Mouse (Mus musculus): ENCODE data around the gene Ctbp1.

The Ctbp1 gene

DNA sequence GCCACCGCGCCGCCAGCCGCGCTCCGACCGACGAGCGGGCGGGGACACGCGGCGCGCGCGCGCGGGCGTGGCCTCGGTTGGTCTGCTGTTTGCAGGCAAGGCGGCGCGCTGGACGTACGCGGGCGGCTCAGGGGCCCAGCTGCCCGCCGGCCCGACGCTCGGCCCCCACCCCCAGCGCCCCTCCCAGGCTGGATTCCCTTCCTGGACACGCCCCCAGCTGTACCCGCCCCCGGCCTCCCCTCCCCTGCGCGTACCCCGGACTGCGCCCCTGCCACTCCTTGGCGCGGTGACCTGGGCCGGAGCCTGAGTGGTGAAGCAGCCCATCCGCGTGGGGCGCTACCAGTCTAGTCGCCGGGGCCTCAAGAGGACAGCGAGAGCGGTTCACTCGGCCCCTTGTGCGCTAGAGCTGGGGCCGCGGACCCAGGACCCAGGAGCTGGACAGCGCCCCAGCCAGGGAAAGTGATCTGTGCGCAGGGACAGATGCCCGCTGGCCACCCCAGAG is at the start of gene Ctbp1:
Gene Ctbp1 (minus strand): TSS at position 42 of the 502 bp plus-strand sequence.
- in situ Hi-C loops (cut with MboI; ENCODE audit: low pct_unique_long_range_greater_than_20kb in 1 of 2, low sequenced_read_pairs in 2 of 2, unreplicated experiment in 1 of 2): loop anchor here (5.0 kb wide), 1 partner anchor 102 kb away; the partner anchor contains the start of gene Uvssa (in 2 of the 2)

DNA sequence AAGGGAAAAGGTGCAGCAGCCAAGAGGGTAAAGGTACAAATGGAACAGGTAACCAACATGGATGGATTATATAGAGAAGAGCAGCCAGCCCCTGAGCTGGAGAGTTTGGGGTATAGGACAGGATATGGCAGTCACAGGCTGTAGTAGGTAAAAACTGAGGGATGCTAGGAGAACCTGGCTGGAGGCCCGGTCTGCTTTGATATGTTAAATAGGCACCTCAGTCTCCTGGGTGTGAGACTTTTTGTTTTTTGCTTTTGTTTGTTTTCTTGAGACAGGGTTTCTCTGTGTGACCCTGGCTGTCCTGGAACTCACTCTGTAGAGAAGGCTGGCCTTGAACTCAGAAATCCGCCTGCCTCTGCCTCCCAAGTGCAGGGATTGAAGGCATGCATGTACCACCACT is 49.7 kb upstream of the Ctbp1 start:
- in situ Hi-C loops (cut with MboI; ENCODE audit: low pct_unique_long_range_greater_than_20kb in 1 of 2, low sequenced_read_pairs in 2 of 2, unreplicated experiment in 1 of 2): no loop called here

DNA sequence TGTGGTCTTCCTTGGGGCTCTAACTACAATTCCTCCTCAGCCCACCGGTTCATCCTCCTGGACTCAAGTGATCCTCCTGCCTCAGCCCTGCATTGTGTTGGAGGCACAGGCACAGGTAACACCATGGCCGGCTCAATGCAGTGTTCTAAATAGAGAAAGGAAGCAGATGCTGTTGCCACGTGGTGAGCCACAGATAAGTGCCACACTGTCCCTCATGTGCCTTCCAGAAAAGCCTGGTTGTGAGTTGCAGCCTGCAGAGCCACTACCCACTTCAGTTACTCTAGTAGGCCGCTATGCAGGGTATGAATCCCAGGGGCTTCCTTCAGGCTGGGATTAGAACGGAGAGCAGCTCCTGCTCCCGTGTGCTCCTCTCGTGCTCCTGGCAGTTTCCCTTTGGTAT is 37.4 kb upstream of the Ctbp1 start:
- in situ Hi-C loops (cut with MboI; ENCODE audit: low pct_unique_long_range_greater_than_20kb in 1 of 2, low sequenced_read_pairs in 2 of 2, unreplicated experiment in 1 of 2): no loop called here

DNA sequence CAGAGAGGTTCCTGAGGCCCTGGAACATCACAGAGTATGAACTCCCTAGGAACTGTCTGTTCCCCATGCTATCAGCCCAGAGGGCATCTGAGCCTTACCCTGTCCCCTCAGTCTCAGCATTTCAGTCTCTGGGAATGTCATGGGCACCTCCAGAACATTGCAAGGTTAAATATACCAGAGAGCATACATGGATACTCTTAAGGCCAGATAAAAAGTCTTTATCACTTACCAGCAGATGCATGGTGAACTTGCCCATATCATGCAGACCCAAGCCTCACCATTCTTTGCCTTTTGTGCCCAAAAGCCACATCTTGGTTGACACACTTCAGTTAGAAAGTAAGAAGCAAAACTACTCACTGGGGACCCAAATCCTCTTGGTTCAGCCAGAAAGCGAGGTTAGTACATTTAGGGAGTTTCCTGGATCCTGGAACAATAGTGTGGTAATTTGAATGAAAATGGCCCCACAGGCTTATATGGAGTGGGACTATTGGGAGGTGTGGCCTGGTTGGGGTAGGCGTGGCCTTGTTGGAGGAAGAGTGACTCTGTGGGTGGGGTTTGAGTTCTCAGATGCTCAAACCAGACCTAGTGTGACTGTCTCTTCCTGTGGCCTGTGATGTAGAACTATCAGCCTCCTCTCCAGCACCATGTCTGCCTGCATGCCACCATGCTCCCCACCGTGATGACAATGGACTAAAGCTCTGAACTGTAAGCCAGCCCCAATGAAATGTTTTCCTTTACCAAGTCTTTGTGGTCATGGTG is 36.1 kb upstream of the Ctbp1 start:
- in situ Hi-C loops (cut with MboI; ENCODE audit: low pct_unique_long_range_greater_than_20kb in 1 of 2, low sequenced_read_pairs in 2 of 2, unreplicated experiment in 1 of 2): no loop called here

DNA sequence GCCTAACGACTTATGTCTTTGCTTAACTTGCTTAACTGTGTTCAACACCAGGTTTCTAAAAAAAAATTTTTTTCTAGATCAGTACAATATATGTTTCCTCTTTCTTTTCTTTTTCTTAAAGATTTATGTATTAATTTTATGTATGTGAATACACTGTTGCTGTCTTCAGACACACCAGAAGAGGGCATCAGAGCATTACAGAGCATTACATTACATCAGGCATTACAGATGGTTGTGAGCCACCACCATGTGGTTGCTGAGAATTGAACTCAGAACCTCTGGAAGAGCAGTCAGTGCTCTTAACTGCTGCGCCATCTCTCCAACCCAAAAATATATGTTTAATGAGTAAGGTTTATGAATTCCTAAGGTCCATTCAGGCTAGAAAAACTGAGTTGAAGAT is 27.0 kb upstream of the Ctbp1 start:
- in situ Hi-C loops (cut with MboI; ENCODE audit: low pct_unique_long_range_greater_than_20kb in 1 of 2, low sequenced_read_pairs in 2 of 2, unreplicated experiment in 1 of 2): no loop called here

DNA sequence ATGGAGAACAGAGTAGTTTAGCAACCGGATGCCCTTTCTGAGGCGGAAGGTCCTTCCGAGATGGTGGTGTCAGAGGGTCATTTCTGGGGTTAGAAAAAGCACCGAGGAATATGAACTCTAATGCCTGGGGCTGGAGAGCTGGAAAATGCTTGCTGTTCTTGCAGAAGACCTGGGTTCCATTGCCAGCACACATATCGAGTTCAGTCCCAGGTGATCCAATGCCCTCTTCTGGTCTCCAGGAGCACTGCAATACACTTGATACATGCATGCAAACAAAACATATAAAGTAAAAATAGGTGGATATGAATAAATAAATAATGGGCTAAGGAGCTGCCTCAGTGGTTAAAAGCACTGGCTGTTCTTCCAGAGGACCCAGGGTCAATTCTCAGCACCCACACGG is 22.4 kb upstream of the Ctbp1 start:
- in situ Hi-C loops (cut with MboI; ENCODE audit: low pct_unique_long_range_greater_than_20kb in 1 of 2, low sequenced_read_pairs in 2 of 2, unreplicated experiment in 1 of 2): no loop called here

DNA sequence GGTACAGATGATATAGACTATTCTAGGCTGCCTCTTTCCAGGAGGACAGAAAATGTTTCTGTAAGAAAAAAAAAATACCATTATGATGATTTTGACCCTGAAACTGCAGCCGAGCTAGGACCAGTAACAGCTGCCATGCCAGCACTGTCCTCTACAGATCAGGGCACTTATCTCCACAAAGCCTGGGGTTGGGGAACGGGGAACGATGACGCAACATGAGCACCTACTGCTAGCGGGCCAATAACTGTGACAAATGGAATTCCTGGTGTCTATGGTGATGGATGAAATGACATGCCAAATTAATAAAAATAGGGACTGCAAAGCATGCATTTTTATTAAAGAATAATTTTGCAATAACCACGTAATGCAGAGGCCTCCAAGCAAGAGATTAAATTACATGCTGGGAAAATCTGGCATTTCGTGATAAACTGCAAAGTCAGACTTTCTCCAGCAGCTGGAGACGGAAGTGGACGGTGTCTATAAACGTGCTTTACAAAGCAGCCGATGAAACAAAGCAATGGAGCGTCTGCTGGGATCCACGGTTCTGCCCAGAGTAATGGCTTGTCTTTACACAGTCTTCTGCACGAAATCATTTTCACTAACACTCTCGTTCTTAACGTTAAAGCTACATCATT is 19.1 kb upstream of the Ctbp1 start:
- in situ Hi-C loops (cut with MboI; ENCODE audit: low pct_unique_long_range_greater_than_20kb in 1 of 2, low sequenced_read_pairs in 2 of 2, unreplicated experiment in 1 of 2): no loop called here

DNA sequence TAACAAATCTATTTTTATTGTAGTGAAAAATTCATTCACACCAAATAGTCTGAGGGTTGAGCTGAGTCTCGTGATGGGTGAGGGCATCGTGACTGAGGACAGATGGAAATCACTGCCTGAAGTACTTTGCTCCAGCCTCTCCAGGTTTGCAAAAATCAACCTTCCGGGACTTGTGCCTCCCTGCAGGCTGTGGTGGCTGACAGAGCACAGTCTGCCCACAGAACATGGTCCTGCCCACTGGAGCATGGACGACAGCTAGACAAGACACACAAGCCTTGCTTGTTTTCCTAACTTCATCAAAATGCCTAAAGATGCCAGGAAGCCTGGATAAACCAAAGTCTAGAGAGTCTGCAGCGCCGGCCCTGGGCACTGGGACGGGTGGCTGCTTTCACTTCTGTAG is 9.2 kb upstream of the Ctbp1 start:
- in situ Hi-C loops (cut with MboI; ENCODE audit: low pct_unique_long_range_greater_than_20kb in 1 of 2, low sequenced_read_pairs in 2 of 2, unreplicated experiment in 1 of 2): no loop called here

DNA sequence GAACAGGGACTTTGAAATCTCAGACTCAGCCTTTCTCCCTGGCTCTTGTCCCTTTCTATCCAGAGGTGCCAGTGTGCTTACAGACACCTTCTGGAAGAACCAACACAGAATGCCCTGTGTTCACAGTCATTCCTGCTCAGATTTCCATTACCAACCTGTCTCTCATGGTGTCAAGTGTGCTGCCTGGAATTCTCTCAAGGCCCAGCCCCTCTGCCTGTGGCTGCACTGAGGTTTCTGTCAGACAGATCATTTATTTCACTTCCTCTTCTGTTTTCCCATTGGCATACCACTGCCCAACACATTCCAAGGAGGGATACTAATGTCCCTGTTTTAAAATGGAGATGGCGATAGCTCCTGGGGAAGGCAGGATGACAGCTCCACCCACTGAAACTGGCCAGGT is 6.6 kb upstream of the Ctbp1 start:
- in situ Hi-C loops (cut with MboI; ENCODE audit: low pct_unique_long_range_greater_than_20kb in 1 of 2, low sequenced_read_pairs in 2 of 2, unreplicated experiment in 1 of 2): no loop called here

DNA sequence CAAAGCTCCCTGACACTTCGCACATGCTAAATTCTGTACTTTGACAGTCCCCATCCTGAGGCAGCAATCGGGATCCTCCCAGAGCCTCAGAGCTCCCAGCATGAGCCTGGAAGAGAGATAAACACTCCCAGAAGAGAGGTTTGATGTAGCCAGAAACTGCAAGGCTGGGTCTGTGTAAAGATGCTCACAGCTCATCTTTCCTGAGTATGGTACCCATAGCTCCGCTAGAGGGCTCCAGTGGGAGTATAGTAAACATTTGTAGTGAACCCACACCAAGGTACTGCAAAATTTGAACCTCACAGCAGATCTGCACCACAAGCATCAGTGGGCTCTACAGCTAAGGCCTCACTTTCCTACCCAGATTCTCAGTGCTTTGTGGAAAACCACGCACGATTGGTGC is 4.2 kb upstream of the Ctbp1 start:
- in situ Hi-C loops (cut with MboI; ENCODE audit: low pct_unique_long_range_greater_than_20kb in 1 of 2, low sequenced_read_pairs in 2 of 2, unreplicated experiment in 1 of 2): loop anchor here in 1 of 2 experiments (5.0 kb wide), 1 partner anchor 98 kb away; the partner anchor contains the start of gene Uvssa

DNA sequence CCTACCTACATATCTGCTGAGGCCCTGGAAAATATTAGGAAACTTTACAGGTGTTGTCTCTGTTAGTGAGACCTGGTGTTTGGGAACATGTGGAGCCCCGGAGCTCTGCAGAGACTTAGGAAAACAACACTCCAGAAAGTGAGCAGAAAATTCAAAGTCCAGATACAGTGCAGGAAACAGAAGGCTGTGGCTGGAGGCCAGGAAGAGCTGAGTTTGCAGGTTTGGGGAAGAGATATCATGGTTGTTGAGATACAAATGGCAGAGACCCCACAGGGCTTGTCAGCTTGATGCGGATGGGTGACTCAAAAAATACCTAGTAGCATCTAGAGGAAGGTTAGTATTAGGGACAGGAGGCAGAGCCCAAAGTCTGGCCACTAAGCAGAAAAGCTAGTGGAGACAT is 2.5 kb upstream of the Ctbp1 start:
- in situ Hi-C loops (cut with MboI; ENCODE audit: low pct_unique_long_range_greater_than_20kb in 1 of 2, low sequenced_read_pairs in 2 of 2, unreplicated experiment in 1 of 2): loop anchor here in 1 of 2 experiments (5.0 kb wide), 1 partner anchor 100 kb away; the partner anchor contains the start of gene Uvssa

DNA sequence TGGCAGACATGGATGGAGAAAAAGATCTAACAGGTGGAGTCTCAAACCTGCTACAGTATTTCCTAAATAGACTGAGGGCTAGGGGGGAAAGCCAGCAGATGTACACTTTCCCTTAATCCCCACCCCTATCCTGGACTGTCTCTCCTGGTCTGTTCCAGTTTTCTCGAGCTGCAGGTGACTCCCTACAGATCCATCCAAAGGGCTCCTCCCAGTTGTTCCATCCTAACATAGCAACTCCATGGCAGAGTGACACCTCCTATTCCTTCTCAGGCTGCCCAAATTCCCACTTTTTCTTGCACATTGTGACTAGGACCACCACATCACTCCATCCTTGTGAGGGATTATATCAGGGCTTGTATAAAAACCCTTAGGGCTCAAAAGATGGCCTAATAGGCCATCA is 960 bp upstream of the Ctbp1 start:
- in situ Hi-C loops (cut with MboI; ENCODE audit: low pct_unique_long_range_greater_than_20kb in 1 of 2, low sequenced_read_pairs in 2 of 2, unreplicated experiment in 1 of 2): loop anchor here in 1 of 2 experiments (5.0 kb wide), 1 partner anchor 102 kb away; the partner anchor contains the start of gene Uvssa

DNA sequence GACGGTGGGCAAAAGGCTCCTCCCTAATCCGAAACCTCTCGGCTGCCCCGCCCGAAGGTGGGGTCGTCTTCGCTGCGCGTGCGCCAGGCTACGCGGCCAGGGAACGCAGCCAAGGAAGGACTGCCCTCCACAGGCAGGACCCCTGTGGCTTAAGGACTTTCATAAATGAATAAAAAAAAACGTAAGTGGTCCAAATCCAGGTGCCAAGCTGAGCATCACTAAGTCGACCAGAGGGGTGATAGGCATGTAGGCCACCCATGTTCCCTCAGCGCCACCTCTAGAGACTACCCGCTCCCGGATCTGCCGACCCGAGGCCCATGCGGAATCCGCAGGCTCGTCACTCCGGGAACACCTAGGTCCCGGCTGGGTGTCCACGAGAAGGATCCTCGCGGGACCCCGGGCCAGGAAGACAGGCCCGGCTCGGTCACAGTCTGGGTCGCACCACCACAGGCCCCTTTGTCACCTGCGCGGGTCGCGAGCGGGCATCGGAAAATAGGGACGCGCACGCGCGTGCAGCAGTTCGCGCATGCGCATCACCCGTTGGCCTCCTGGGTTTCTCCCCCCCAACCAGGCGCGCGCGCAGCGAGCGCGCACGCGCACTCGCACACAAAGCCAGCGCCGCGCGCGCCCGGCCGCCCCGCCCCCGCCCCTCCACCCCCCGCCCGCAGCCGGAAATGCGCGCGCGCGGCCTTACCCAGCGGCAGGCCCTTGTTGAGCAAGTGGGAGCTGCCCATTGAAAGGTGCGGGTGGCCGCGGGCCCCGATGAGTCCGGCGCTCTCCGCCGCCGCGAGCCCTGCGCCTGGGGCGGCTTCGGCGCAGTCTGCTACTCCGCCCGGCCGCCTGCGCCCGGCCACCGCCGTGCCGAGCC is 475 bp downstream of the Ctbp1 start:
- in situ Hi-C loops (cut with MboI; ENCODE audit: low pct_unique_long_range_greater_than_20kb in 1 of 2, low sequenced_read_pairs in 2 of 2, unreplicated experiment in 1 of 2): loop anchor here in 1 of 2 experiments (5.0 kb wide), 1 partner anchor 103 kb away; the partner anchor contains the start of gene Uvssa

DNA sequence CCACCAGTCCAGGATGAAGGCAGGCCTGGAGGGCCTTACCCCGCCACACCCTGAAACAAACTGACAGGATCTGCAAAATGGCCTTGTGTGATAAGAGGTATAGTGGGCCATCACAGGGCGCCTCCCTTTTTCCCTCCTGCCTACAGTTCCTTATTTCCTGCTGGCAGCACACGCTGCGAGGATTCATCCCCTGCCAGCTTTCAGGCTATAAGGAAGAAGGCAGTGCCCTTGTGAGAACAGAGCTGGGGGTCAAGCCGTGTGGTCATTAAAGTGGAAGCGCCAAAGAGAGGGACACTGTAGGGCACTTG is 1.1 kb downstream of the Ctbp1 start:
- in situ Hi-C loops (cut with MboI; ENCODE audit: low pct_unique_long_range_greater_than_20kb in 1 of 2, low sequenced_read_pairs in 2 of 2, unreplicated experiment in 1 of 2): loop anchor here in 1 of 2 experiments (5.0 kb wide), 1 partner anchor 104 kb away; the partner anchor contains the start of gene Uvssa

DNA sequence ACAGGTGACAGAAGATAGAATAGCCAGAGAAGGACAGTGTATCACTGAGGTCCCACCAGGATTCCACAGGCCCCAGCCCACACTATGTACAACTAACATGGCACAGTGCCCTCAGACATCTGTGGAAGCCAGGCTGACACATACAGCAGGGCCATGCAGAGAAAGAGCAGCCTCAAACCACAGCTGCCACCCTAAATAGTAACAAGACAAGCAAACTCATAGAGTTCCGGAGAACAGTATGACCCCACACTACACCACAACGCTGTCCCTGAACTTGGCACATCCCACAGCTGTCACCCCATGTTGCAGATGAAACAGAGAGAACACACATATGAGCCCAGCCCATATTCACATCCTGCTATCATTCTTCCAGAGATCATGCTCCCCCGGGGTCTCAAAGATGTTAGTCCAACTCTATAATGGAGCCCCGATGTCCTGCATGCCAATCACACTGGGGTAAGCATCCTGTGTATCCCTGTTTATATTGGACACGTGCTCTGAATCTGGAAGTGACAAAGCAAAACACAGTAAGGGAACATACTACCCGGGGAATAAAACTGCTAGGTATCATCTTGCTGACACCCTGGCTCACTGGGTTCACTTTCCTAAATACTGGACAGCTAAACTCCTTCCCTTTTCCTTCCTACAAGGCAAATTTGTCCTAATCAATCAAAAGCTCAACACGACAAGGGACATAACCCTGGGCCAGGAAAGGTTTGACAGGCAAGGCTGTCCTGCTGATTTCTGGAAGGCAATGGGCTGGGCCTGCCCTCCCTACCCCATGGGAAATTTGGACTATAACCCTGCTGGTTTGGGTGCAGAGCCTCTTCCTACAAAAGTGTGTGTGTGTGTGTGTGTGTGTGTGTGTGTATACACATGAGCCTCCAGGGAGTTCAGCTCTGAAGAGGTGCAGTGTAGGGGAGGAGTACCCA is 1.7 kb downstream of the Ctbp1 start:
- in situ Hi-C loops (cut with MboI; ENCODE audit: low pct_unique_long_range_greater_than_20kb in 1 of 2, low sequenced_read_pairs in 2 of 2, unreplicated experiment in 1 of 2): loop anchor here in 1 of 2 experiments (5.0 kb wide), 1 partner anchor 104 kb away; the partner anchor contains the start of gene Uvssa

DNA sequence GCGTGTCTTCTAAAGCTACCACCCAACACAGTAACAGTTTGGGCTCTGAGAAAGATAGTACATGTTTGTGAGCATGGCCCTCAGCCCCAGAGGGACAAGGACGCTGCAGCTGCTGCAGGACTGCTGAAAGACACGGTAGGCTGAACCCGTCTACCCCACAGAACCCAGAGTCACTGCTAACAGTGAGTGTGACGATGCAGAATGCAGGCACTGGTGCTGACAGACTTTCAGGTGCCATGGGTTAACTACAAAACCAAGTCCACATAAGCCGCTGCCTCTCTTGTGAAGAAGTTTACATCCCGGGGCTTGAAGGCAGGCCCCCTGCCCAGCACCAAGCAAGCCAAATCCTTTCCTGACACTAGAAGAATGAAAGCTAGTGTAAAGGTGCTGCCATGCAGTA is 2.6 kb downstream of the Ctbp1 start:
- in situ Hi-C loops (cut with MboI; ENCODE audit: low pct_unique_long_range_greater_than_20kb in 1 of 2, low sequenced_read_pairs in 2 of 2, unreplicated experiment in 1 of 2): loop anchor here in 1 of 2 experiments (5.0 kb wide), 1 partner anchor 105 kb away; the partner anchor contains the start of gene Uvssa

DNA sequence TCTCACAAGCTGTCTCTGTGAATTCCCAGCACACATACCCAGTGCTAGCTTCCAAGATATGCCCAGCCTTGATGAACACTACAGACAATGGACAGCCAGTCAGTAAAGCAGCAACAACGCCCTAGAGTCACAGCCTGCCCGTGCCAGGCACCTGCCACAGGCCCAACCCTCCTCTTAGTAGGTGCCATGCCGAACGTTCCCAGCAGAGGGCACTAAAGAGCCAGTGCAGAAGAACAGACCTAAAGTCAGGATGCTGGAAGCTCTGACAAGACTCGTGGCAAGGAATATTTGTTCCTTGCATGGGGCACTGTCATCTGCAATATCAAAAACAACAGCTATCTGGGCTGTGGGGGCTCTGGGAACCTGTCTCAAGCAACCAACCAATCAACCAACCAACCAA is 4.2 kb downstream of the Ctbp1 start:
- in situ Hi-C loops (cut with MboI; ENCODE audit: low pct_unique_long_range_greater_than_20kb in 1 of 2, low sequenced_read_pairs in 2 of 2, unreplicated experiment in 1 of 2): loop anchor here in 1 of 2 experiments (5.0 kb wide), 1 partner anchor 107 kb away; the partner anchor contains the start of gene Uvssa

DNA sequence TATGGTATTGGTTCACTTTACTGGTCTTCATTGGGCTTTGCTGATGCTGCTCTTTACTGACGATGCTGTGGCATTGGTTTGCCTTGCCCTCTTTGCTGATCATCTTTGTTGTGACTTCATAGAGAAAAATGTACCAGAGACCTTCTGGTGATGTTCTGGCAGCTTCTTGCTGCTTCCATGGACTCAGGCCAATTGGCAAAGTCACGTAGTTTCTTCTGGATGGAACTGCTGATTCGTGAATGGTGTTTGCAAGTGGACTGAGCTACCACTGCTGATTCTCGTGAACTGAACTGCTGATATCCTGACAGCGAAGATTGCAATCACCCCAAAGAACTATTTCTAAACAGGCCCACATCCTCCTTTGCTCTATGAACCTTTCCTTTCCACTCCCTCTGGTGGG is 20.4 kb downstream of the Ctbp1 start:
- in situ Hi-C loops (cut with MboI; ENCODE audit: low pct_unique_long_range_greater_than_20kb in 1 of 2, low sequenced_read_pairs in 2 of 2, unreplicated experiment in 1 of 2): no loop called here
